ENCODE assay signal across 20 mouse cellular contexts in genomic region chr10:125984473-125985035, GRCm38 (mm10). TPM values are rescaled to one million over a fixed set of nuclear protein-coding genes. Genes with fewer than 3 reads are reported as not detected.
A peak's percentile ranks its signal among the peaks of the same experiment; 100 is the strongest.
DNase-seq lines count a peak whose midpoint lies in the region; ATAC-seq lines count a peak whose summit lies in the region.
"Had no signal": no experiment of that assay in that cellular context is flagged by ENCODE, and none has a peak within 500 bp of the region (broad histone marks: within the 10 kb centered on the region; RNA-seq: fewer than 3 reads in every experiment).

No protein-coding gene starts in this region.

- no peak overlapping the region for H3K4me3 ChIP-seq in embryonic facial prominence, embryonic 11.5 days (ENCODE audit: low read depth, low read length)
- no peak overlapping the region for H3K4me3 ChIP-seq in embryonic facial prominence, embryonic 10.5 days
- H3K4me3 ChIP-seq in kidney, embryonic 15.5 days (replicated peaks) = no peak overlapping the region
- H3K4me3 ChIP-seq in megakaryocyte, embryonic 14.5 days (replicated peaks) = peak overlapping the region; percentile 65
- H3K4me3 ChIP-seq in embryonic facial prominence, embryonic 14.5 days (ENCODE audit: low read depth, low read length) = no peak overlapping the region
- H3K4me3 ChIP-seq in hindbrain, embryonic 10.5 days = no peak overlapping the region
- H3K4me3 ChIP-seq: forebrain, embryonic 13.5 days; heart, embryonic 12.5 days; hindbrain, embryonic 15.5 days had no signal

- H3K4me1 ChIP-seq in embryonic facial prominence, embryonic 11.5 days (ENCODE audit: control insufficient read depth, insufficient read depth, low read length) = no peaks in the 10 kb centered on the region; the same call in 1 of the 2 replicates
- peaks cover 34% of the 10 kb centered on the region for H3K4me1 ChIP-seq in embryonic facial prominence, embryonic 10.5 days
- peaks cover 16% of the 10 kb centered on the region for H3K4me1 ChIP-seq in kidney, embryonic 15.5 days
- no peaks in the 10 kb centered on the region for H3K4me1 ChIP-seq in megakaryocyte, embryonic 14.5 days
- H3K4me1 ChIP-seq in embryonic facial prominence, embryonic 14.5 days (ENCODE audit: control insufficient read depth, insufficient read depth, low read length) = peaks cover 32% of the 10 kb centered on the region
- H3K4me1 ChIP-seq in hindbrain, embryonic 10.5 days (replicated peaks) = no peaks in the 10 kb centered on the region; the same call in 1 of the 2 replicates
- H3K4me1 ChIP-seq: heart, embryonic 12.5 days; hindbrain, embryonic 15.5 days had no signal

- 79% methylated on average over 9 of the region's 9 CpGs for WGBS in embryonic facial prominence, embryonic 11.5 days
- WGBS in embryonic facial prominence, embryonic 10.5 days = 76% methylated on average over 9 of the region's 9 CpGs
- WGBS in kidney, embryonic 15.5 days = 72% methylated on average over 9 of the region's 9 CpGs
- WGBS in embryonic facial prominence, embryonic 14.5 days = 62% methylated on average over 9 of the region's 9 CpGs
- 83% methylated on average over 9 of the region's 9 CpGs for WGBS in hindbrain, embryonic 10.5 days

- DNase-seq in embryonic facial prominence, embryonic 11.5 days (ENCODE audit: low spot score) = no peak
- DNase-seq in embryonic facial prominence, embryonic 10.5 days (ENCODE audit: low spot score) = no peak
- DNase-seq in kidney, adult 9 months = no peak
- DNase-seq in embryonic facial prominence, embryonic 14.5 days (ENCODE audit: low spot score) = peak; percentile 59
- DNase-seq in hindbrain, embryonic 10.5 days (ENCODE audit: low spot score) = no peak
- DNase-seq: adrenal gland, adult 2 months; adrenal gland, postnatal 25 days; cerebellum, adult 18-20 months; cerebellum, adult 9-11 months; cerebellum, postnatal 36 days; gastrocnemius, postnatal 36 days had no signal

- ATAC-seq in embryonic facial prominence, embryonic 11.5 days (replicated peaks; ENCODE audit: insufficient number of reproducible peaks, low FRiP score, low TSS enrichment, low read depth) = peak; percentile 58; the same call in 1 of the 2 replicates
- 0 out of 2 replicates have a peak, but pooled peaks have one; percentile 12 for ATAC-seq in kidney, embryonic 15.5 days (replicated peaks; ENCODE audit: low FRiP score)
- no peak for ATAC-seq in megakaryocyte, adult 5-6 weeks (ENCODE audit: poor library complexity, severe bottlenecking)
- ATAC-seq in embryonic facial prominence, embryonic 14.5 days (ENCODE audit: low read depth) = peak; percentile 16; the same call in 1 of the 2 replicates
- ATAC-seq: activated CD4-positive, CD25-positive, alpha-beta regulatory T cell, adult 4 months; forebrain, embryonic 13.5 days; Patski had no signal

- H3K27me3 ChIP-seq in embryonic facial prominence, embryonic 11.5 days (ENCODE audit: control insufficient read depth, insufficient read depth, low read length) = no peaks in the 10 kb centered on the region
- no peaks in the 10 kb centered on the region for H3K27me3 ChIP-seq in embryonic facial prominence, embryonic 10.5 days (replicated peaks; ENCODE audit: low read depth, poor library complexity, severe bottlenecking)
- no peaks in the 10 kb centered on the region for H3K27me3 ChIP-seq in kidney, embryonic 15.5 days
- no peaks in the 10 kb centered on the region for H3K27me3 ChIP-seq in megakaryocyte, embryonic 14.5 days (replicated peaks)
- no peaks in the 10 kb centered on the region for H3K27me3 ChIP-seq in embryonic facial prominence, embryonic 14.5 days (replicated peaks; ENCODE audit: control insufficient read depth, insufficient read depth, low read length)
- no peaks in the 10 kb centered on the region for H3K27me3 ChIP-seq in hindbrain, embryonic 10.5 days (ENCODE audit: insufficient read depth, poor library complexity, severe bottlenecking)
- H3K27me3 ChIP-seq: forebrain, embryonic 13.5 days; hindbrain, embryonic 15.5 days; Patski had no signal

- H3K36me3 ChIP-seq in embryonic facial prominence, embryonic 11.5 days (replicated peaks; ENCODE audit: control insufficient read depth, insufficient read depth, low read depth, low read length) = no peaks in the 10 kb centered on the region; the same call in 1 of the 2 replicates
- H3K36me3 ChIP-seq in embryonic facial prominence, embryonic 10.5 days (replicated peaks) = peaks cover 88% of the 10 kb centered on the region
- H3K36me3 ChIP-seq in kidney, embryonic 15.5 days = peaks cover 55% of the 10 kb centered on the region
- no peaks in the 10 kb centered on the region for H3K36me3 ChIP-seq in megakaryocyte, embryonic 14.5 days (replicated peaks; ENCODE audit: low read length)
- peaks cover 43% of the 10 kb centered on the region for H3K36me3 ChIP-seq in embryonic facial prominence, embryonic 14.5 days (ENCODE audit: control insufficient read depth, insufficient read depth, low read length)
- peaks cover 44% of the 10 kb centered on the region for H3K36me3 ChIP-seq in hindbrain, embryonic 10.5 days
- H3K36me3 ChIP-seq: heart, embryonic 12.5 days; hindbrain, embryonic 15.5 days had no signal

- H3K27ac ChIP-seq in embryonic facial prominence, embryonic 11.5 days (replicated peaks; ENCODE audit: low read depth, low read length) = no peak overlapping the region
- H3K27ac ChIP-seq in embryonic facial prominence, embryonic 10.5 days (replicated peaks) = no peak overlapping the region
- no peak overlapping the region for H3K27ac ChIP-seq in kidney, embryonic 15.5 days
- no peak overlapping the region for H3K27ac ChIP-seq in embryonic facial prominence, embryonic 14.5 days (replicated peaks; ENCODE audit: low read depth, low read length)
- H3K27ac ChIP-seq in hindbrain, embryonic 10.5 days = no peak overlapping the region
- H3K27ac ChIP-seq: forebrain, embryonic 13.5 days; hindbrain, embryonic 15.5 days had no signal

- no peak overlapping the region for H3K9ac ChIP-seq in embryonic facial prominence, embryonic 11.5 days (replicated peaks; ENCODE audit: low read length)
- no peak overlapping the region for H3K9ac ChIP-seq in kidney, embryonic 15.5 days
- no peak overlapping the region for H3K9ac ChIP-seq in embryonic facial prominence, embryonic 14.5 days (ENCODE audit: low read depth, low read length)
- H3K9ac ChIP-seq: forebrain, embryonic 13.5 days; heart, embryonic 12.5 days; hindbrain, embryonic 15.5 days had no signal

- H3K4me2 ChIP-seq in embryonic facial prominence, embryonic 11.5 days (ENCODE audit: low read depth, low read length) = no peak overlapping the region
- H3K4me2 ChIP-seq in kidney, embryonic 15.5 days = no peak overlapping the region
- H3K4me2 ChIP-seq in embryonic facial prominence, embryonic 14.5 days (ENCODE audit: low read depth, low read length) = no peak overlapping the region
- H3K4me2 ChIP-seq: forebrain, embryonic 13.5 days; heart, embryonic 12.5 days; hindbrain, embryonic 15.5 days had no signal

- H3K9me3 ChIP-seq in embryonic facial prominence, embryonic 11.5 days (replicated peaks; ENCODE audit: control insufficient read depth, low read length) = no peaks in the 10 kb centered on the region
- H3K9me3 ChIP-seq in embryonic facial prominence, embryonic 10.5 days = no peaks in the 10 kb centered on the region
- H3K9me3 ChIP-seq in kidney, embryonic 15.5 days (replicated peaks) = no peaks in the 10 kb centered on the region
- H3K9me3 ChIP-seq in megakaryocyte, embryonic 14.5 days = peaks cover 64% of the 10 kb centered on the region
- H3K9me3 ChIP-seq in embryonic facial prominence, embryonic 14.5 days (ENCODE audit: control insufficient read depth, low read length) = no peaks in the 10 kb centered on the region
- H3K9me3 ChIP-seq in hindbrain, embryonic 10.5 days = no peaks in the 10 kb centered on the region
- H3K9me3 ChIP-seq: forebrain, embryonic 13.5 days; heart, embryonic 12.5 days; hindbrain, embryonic 15.5 days had no signal

RNA-seq across cellular contexts. Expression of gene Lrig3, which starts 18.6 kb away (rescaled TPM):
- 28.6 and 32.9 TPM in 2 replicates for polyA plus RNA-seq in embryonic facial prominence, embryonic 11.5 days (2014; fragmentation: Nextera tagmentation; extraction: Ambion mirVana)
- 22.4 and 28.2 TPM in 2 replicates for polyA plus RNA-seq in embryonic facial prominence, embryonic 10.5 days (2016; fragmentation: Nextera tagmentation; extraction: Ambion mirVana)
- 22.6 and 24.0 TPM in 2 replicates for polyA plus RNA-seq in kidney, embryonic 15.5 days (2015; fragmentation: Nextera tagmentation; extraction: Ambion mirVana)
- polyA plus RNA-seq in megakaryocyte, embryonic 14.5 days (2012; ENCODE audit: insufficient read depth, low replicate concordance) = not detected in 2 replicates
- 1.5 and 1.8 TPM in 2 replicates for total RNA-seq in megakaryocyte, adult 5-6 weeks (2015)
- total RNA-seq in megakaryocyte, adult 5-6 weeks (2017) = 1.1 and 2.1 TPM in 2 replicates
- polyA plus RNA-seq in embryonic facial prominence, embryonic 14.5 days (2014; fragmentation: Nextera tagmentation; extraction: Ambion mirVana) = 23.6 and 29.1 TPM in 2 replicates
- polyA plus RNA-seq in hindbrain, embryonic 10.5 days (2016; fragmentation: Nextera tagmentation; extraction: Ambion mirVana) = 14.3 and 15.1 TPM in 2 replicates
- total RNA-seq: MEL had no signal
- polyA plus RNA-seq: activated CD4-positive, CD25-positive, alpha-beta regulatory T cell, adult 4 months had no signal

Comparison
In these comparisons a context has a peak if more than half of its experiments do, and no peak if none do; other contexts are left out.
1. RNA of gene Lrig3, which starts 18.6 kb away (polyA plus RNA-seq): 28.6 to 32.9 TPM in embryonic facial prominence, embryonic 11.5 days, 22.4 to 28.2 TPM in embryonic facial prominence, embryonic 10.5 days, 22.6 to 24.0 TPM in kidney, embryonic 15.5 days, 23.6 to 29.1 TPM in embryonic facial prominence, embryonic 14.5 days and 14.3 to 15.1 TPM in hindbrain, embryonic 10.5 days; not detected in megakaryocyte, embryonic 14.5 days; every median in the first group is over 10 times any median in the second.